Mouse (Mus musculus) cerebellum, adult 2 months (tissue): ENCODE measurements at regions not wholly inside any gene's neighbourhood (a gene's known extent, or its start where the extent isn't known, plus 50 kb on each side); places are given as distances from the start of the nearest gene placed in this dataset.
A peak's percentile ranks its signal among the peaks of the same experiment; 100 is the strongest.

ENCODE experiments used
- DNase-seq, 2 experiments: peaks; one replicate each; pipeline ENCODE4 v3.0.0; 2021
- H3K27ac ChIP-seq: fragments of 200-500 bp; 2 replicates; pipeline ENCODE4 v1.5.1; 2012; ENCODE audit warnings: low read length, control low read depth, inconsistent platforms; ENCODE audit not compliant: insufficient read depth
- H3K27me3 ChIP-seq: fragments of 200-500 bp; 2 replicates; pipeline ENCODE4 v1.6.1; 2012; ENCODE audit warnings: inconsistent platforms, mild to moderate bottlenecking, low read length, moderate library complexity; ENCODE audit not compliant: control insufficient read depth, insufficient read depth
- H3K4me1 ChIP-seq: fragments of 200-500 bp; 2 replicates; pipeline ENCODE4 v1.6.1; 2011; ENCODE audit warnings: low read length; ENCODE audit not compliant: control insufficient read depth, insufficient read depth
- H3K4me3 ChIP-seq: fragments of 200-500 bp; replicated peaks from 2 replicates; pipeline ENCODE3; 2011; ENCODE audit warnings: mild to moderate bottlenecking, low read depth, low read length, control low read depth; ENCODE audit not compliant: insufficient read depth
- CTCF ChIP-seq: fragments of 200-500 bp; IDR thresholded peaks from 2 replicates; pipeline ENCODE4 v1.5.1; 2011; ENCODE audit warnings: low read depth, mild to moderate bottlenecking, control low read depth, low read length, moderate library complexity, borderline replicate concordance; ENCODE audit not compliant: insufficient read depth
- POLR2A ChIP-seq: fragments of 200-500 bp; IDR thresholded peaks from 2 replicates; pipeline ENCODE4 v1.6.1; 2011; ENCODE audit warnings: low read length, control low read depth, borderline replicate concordance; ENCODE audit not compliant: insufficient read depth
- WGBS: fragments of 180-500 bp; shearing (Covaris S2); methylation state at CpG from one replicate; pipeline ENCODE4 v1.1.7; 2018; 5-methylcytosine and 5-hydroxymethylcytosine counted together

DNA sequence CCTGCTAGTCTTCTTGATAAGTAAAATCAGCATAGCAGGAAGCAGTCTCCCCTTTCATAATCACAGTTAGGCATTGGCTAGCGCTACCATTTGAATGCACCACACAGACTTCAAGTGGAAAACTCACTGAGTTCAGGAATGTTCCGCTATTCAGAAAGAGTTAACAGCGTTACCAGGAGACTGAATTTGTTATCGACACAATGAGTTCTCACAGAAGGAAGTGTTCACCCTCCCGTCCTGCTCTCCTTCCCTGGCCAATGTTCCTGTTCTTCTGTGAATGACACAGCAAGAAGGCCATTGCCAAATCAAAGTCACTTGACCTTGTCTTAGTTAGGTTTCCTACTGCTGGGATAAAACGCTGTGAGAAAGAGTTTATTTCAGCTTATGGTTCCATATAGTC is 261.6 kb upstream of the Ank start:
- H3K27me3 ChIP-seq: no peaks in the 10 kb centered on the region
- no peak for DNase-seq
- 28% methylated on average over 6 of the region's 6 CpGs for WGBS
- H3K4me3 ChIP-seq: no peak overlapping the region
- no peaks in the 10 kb centered on the region for H3K4me1 ChIP-seq
- no peak overlapping the region for H3K27ac ChIP-seq
- no peak for TF ChIP-seq CTCF
- no peak for TF ChIP-seq POLR2A

DNA sequence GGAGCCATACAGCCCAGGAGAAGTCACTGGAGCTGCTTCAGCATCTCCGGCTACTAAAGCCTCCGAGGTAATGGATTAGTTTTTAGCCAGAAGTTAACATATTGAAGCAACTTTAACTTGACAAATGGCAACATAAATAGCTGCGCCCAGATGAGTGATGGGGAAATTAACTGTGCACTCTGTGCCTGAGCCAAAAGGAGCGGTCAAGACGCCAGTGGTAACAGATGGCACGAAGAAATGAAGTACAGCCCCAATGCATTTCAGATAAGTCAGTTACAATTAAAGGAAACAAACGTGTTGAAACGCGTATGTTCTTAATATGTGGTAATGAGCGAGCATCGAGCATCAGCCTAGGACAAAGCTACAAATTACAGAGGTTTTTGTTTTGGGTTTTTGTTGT is 259.0 kb upstream of the Ank start:
- no peaks in the 10 kb centered on the region for H3K27me3 ChIP-seq
- no peak for TF ChIP-seq CTCF
- TF ChIP-seq POLR2A: no peak
- WGBS: 20% methylated on average over 11 of the region's 11 CpGs

DNA sequence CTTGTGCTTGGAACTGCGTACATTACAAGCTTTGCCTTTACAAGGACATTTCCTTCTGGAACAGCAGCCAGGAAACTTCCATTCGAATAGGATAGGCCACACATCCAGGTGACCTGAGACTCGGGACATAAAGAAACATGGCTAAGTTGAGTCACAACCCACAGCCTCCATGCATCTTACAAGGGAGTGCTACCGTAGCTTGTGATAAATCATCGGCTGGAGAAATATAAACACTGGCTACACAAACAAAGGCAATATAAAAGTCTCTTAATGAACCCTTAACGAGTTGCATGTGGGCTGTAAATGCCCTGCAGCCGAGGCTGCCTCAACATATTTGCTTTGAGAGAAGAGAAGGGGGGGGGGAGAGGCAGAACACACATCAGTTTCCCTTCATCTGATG is 250.1 kb upstream of the Ank start:
- TF ChIP-seq CTCF: no peak
- no peak for TF ChIP-seq POLR2A
- no peaks in the 10 kb centered on the region for H3K27me3 ChIP-seq
- no peak overlapping the region for H3K27ac ChIP-seq
- H3K4me3 ChIP-seq: no peak overlapping the region
- no peaks in the 10 kb centered on the region for H3K4me1 ChIP-seq
- 85% methylated on average over 7 of the region's 7 CpGs for WGBS
- DNase-seq: no peak

More for the DNA sequence above, 259.0 kb upstream of the Ank start:
- H3K4me1 ChIP-seq: no peaks in the 10 kb centered on the region
- DNase-seq: peak in 1 of 2 experiments; percentile 8
- H3K4me3 ChIP-seq: no peak overlapping the region
- H3K27ac ChIP-seq: no peak overlapping the region

DNA sequence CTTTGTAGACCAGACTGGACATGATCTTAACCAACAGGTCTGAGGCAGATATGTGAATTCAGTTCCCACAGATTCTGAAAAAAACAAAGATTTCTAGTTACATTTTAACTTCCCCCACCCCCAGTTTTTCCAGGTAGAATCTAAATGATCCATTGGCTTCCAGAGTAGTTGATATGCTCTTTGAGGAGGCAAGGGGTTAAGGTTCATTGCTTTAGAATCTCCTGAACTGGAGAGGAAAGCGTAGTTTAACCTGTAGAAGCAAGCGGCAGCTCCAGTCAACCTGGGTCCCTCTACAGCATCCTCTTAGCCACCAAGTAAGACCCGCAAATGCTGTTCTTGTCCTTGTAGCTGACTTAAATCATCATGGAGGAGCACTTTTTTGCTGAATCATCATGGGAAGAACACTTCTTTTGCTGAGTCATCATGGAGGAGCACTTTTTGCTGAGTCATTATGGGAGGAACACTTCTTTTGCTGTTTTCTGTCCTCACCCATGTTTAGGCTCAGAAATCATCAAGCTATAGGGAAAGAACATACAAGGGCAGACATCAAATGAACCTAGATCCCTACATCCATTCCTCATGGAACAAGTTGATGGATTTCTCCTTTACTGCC is 247.2 kb upstream of the Ank start:
- no peak for DNase-seq
- Histone ChIP-seq H3K27ac (no peak overlapping the region), H3K27me3 (no peaks in the 10 kb centered on the region), H3K4me1 (no peaks in the 10 kb centered on the region), H3K4me3 (no peak overlapping the region)
- WGBS: 96% methylated on average over 3 of the region's 3 CpGs
- TF ChIP-seq POLR2A: no peak
- TF ChIP-seq CTCF: no peak

DNA sequence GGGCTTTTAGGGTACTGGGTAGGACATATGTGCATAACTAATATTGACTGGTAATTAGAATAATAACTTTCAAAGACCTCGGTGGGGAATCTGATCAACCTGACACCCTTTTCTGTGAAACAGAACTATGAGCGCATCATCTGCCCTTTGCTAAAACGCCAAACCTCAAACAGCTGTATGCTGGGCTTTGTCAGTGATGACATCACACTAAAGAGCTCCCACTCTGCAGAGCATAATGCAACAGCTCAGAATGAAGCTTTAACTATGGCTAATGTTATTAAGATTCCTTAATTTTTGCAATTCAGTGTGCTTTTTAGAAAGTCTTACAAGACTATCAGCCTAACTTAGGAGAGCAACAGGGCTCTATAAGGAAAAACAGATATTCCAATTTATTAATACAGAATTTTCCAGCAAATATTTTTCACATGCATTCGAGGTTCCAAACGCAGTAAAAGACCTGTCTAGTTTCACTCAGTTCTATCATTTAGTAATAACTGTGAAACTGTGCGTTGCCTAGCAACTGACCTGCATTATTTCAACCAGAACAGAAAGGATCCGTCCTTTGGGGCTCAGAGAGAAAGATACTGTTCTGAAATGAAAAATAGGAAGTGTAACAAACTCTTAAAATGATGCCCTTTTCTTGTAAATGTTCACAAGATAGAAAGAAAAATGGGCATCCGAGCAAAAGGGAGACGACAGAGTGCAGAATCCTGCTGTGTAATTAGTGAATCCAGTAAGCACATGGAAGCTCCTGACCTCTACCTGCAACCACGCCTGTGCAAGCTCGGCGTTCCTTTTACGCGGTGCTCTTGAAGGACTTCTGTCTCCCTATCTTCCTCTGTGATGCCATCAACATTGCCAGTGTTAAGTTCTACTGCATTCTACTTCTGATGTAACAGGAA is 242.6 kb upstream of the Ank start:
- H3K27ac ChIP-seq: no peak overlapping the region
- H3K4me3 ChIP-seq: no peak overlapping the region
- WGBS: 56% methylated on average over 14 of the region's 14 CpGs
- no peaks in the 10 kb centered on the region for H3K4me1 ChIP-seq
- H3K27me3 ChIP-seq: no peaks in the 10 kb centered on the region
- DNase-seq: no peak
- TF ChIP-seq POLR2A (no peak), CTCF (no peak)

DNA sequence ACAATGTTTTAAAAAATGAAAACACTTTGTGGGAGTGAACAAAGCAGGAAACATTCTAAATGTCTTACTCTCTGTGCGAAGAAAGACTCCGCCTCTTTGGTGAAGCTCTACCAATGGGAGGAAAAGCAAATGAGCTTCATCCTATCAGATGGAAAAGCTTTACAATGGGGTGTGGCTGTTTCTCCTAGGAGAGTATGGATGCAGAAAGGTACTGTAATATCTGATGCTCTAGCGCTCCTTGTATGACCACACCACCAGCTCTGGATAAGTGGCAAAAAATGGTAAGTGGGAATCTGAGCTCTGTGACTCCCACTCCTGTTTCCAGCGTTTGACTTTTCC is 242.0 kb upstream of the Ank start:
- Histone ChIP-seq H3K27ac (no peak overlapping the region), H3K4me3 (no peak overlapping the region), H3K27me3 (no peaks in the 10 kb centered on the region), H3K4me1 (no peaks in the 10 kb centered on the region)
- no peak for TF ChIP-seq CTCF
- TF ChIP-seq POLR2A: no peak
- no peak for DNase-seq
- WGBS: 87% methylated on average over 4 of the region's 4 CpGs

DNA sequence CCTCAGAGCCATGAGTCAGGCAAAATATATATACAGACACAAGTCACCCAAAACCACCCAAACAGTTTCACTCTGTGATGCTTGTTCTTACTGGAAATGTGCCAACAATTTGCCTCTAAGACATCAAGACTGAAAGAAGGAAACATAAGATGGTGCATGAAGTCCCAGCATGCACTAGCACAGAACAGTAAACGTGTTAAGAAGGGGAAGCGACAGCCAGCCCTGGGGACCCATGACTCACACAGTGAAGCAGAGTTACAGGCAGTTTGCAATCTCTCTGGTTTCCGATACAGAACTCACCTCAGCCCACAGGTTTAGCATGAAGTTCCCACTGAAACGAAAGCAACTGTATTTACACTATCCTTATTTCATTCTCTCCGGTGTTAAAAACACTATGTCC is 233.7 kb upstream of the Ank start:
- TF ChIP-seq POLR2A: no peak
- TF ChIP-seq CTCF: no peak
- no peak for DNase-seq
- 74% methylated on average over 5 of the region's 5 CpGs for WGBS

DNA sequence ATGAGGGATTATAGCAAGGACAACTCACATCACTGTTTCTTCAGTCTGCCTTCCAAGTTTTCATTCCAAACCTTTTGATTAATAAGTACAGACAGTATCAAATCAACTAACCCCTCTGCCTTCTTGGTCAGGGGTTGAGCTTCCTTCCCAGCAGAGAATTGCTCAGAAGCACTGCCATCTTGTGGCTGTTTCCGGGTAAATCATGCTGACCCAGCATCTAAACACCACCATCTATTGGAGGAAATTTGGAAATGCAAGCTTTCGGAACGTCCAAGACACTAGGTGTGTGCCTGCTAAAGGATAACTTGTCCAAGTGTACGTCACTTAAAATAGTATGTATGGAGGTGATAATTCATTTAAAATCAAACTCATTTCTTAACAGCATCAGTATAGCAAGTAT is 231.7 kb upstream of the Ank start:
- H3K4me1 ChIP-seq: no peaks in the 10 kb centered on the region
- H3K27me3 ChIP-seq: no peaks in the 10 kb centered on the region
- peak; percentile 14 to 19 for DNase-seq
- WGBS: 11% methylated on average over 4 of the region's 4 CpGs
- H3K4me3 ChIP-seq: no peak overlapping the region
- TF ChIP-seq CTCF: peak; percentile 65
- no peak for TF ChIP-seq POLR2A
- no peak overlapping the region for H3K27ac ChIP-seq

More for the DNA sequence above, 233.7 kb upstream of the Ank start:
- no peaks in the 10 kb centered on the region for H3K4me1 ChIP-seq
- no peak overlapping the region for H3K27ac ChIP-seq
- no peaks in the 10 kb centered on the region for H3K27me3 ChIP-seq
- no peak overlapping the region for H3K4me3 ChIP-seq
